Mouse (Mus musculus) colon, adult 2 months (tissue): ENCODE measurements around the gene Cxcr6. TPM values are rescaled to one million over a fixed set of nuclear protein-coding genes. Genes with fewer than 3 reads are reported as not detected.

Source experiments
- polyA plus RNA-seq: library from polyadenylated mRNA; depleted of rRNA; stranded (reverse); fragments of >200 nt; gene quantifications from 2 replicates; pipeline ENCODE4 v1.2.3, GENCODE M21; 2012; rRNA removed

The Cxcr6 gene
- polyA plus RNA-seq = 0.35 and 0.80 TPM in 2 replicates

DNA sequence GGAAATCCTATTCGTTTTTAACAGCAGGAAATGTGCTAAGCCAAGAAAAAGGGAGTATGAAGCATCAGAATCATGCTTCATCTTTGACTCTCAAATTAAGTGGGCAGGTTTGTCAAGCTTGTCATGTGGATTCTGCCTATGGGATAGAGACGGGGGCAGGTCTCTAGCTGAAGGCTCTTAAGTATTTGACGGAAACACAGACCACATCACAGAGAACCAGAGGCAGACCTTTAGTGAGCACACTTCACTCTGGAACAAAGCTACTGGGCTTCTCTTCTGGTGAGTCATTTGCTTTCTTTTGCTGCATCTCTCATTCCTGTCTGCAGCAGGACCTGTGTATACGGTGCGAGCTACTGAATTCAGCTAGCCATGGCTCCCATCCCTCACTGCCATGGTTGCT lies at the start of gene Cxcr6:
Gene Cxcr6, plus strand, starts transcription at position 209 of the 400 bp plus-strand sequence.

DNA sequence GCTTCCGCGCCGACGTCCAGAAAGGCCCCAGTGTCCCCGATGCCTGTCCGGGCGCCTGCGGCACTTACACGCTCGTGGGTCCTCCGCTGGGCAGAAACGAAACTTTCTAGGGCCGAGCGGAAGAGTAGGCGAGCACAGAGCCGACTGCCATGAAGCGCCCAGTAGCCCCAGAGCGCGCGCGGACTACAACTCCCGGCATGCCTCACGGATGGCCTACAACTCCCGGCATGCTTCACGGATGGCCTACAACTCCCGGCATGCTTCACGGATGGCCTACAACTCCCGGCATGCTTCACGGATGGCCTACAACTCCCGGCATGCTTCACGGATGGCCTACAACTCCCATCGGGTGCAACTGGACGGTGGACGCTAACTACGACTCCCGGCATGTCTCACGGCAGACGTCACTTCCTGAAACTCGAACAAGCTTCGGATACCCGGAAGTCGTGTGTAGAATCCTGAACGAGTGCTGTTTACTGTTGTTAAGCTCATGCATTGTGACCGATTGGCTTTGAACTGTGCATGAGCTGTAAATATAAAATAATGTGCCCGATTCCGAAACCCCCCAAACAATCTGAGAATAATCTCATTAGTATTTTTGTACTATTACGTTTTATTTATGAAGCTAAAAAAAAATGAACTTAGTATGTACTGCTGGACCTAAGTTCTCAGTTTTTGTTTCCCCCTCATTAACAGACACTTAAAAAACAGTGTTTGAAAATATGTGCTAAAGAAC lies 45.6 kb downstream of the Cxcr6 start, which contains the start of gene Fyco1:
Gene Fyco1, minus strand, starts transcription at position 187 of the 736 bp plus-strand sequence.

Other genes starting within 250 kb of the Cxcr6 start
- 0.06 TPM in 2 replicates for gene Slc6a20b, start 173.9 kb upstream of the Cxcr6 start, polyA plus RNA-seq
- 0.31 and 0.64 TPM in 2 replicates for gene Ccr9, start 128.0 kb upstream of the Cxcr6 start, polyA plus RNA-seq
- gene Slc6a20a, start 127.6 kb upstream of the Cxcr6 start, polyA plus RNA-seq = 4.0 and 5.8 TPM in 2 replicates
- 0.87 and 1.1 TPM in 2 replicates for gene Lztfl1, start 88.8 kb upstream of the Cxcr6 start, polyA plus RNA-seq
- 4.3 and 6.0 TPM in 2 replicates for gene Fyco1, start 45.4 kb downstream of the Cxcr6 start, polyA plus RNA-seq
- 0.19 and 0.22 TPM in 2 replicates for gene Xcr1, start 55.6 kb downstream of the Cxcr6 start, polyA plus RNA-seq
- gene Ccr1, start 162.2 kb downstream of the Cxcr6 start, polyA plus RNA-seq = 1.4 and 1.8 TPM in 2 replicates
- not detected in 2 replicates for gene Ccr1l1, start 171.9 kb downstream of the Cxcr6 start, polyA plus RNA-seq
- gene Ccr3, start 215.5 kb downstream of the Cxcr6 start, polyA plus RNA-seq = 0.13 TPM in 1 of 2 replicates, not detected in the other